Mouse (Mus musculus) C2C12 (cell line): ENCODE data around the gene Scarb1.

Experiments
- CTCF ChIP-seq: IDR thresholded peaks from one replicate; pipeline ENCODE4 v1.5.1; 2011; ENCODE audit not compliant: control insufficient read depth, insufficient read depth, insufficient read length
- MYOD1 ChIP-seq: IDR thresholded peaks from one replicate; pipeline ENCODE4 v1.6.1; 2011; ENCODE audit warnings: low read depth; ENCODE audit not compliant: control insufficient read depth, insufficient read length
- MYOG ChIP-seq: IDR thresholded peaks from one replicate; pipeline ENCODE4 v1.6.1; 2011; ENCODE audit not compliant: control insufficient read depth, insufficient read length; ENCODE audit errors: extremely low read depth
- USF1 ChIP-seq: IDR thresholded peaks from one replicate; pipeline ENCODE4 v1.6.1; 2011; ENCODE audit warnings: low read depth, mild to moderate bottlenecking, control low read depth, moderate library complexity

DNA sequence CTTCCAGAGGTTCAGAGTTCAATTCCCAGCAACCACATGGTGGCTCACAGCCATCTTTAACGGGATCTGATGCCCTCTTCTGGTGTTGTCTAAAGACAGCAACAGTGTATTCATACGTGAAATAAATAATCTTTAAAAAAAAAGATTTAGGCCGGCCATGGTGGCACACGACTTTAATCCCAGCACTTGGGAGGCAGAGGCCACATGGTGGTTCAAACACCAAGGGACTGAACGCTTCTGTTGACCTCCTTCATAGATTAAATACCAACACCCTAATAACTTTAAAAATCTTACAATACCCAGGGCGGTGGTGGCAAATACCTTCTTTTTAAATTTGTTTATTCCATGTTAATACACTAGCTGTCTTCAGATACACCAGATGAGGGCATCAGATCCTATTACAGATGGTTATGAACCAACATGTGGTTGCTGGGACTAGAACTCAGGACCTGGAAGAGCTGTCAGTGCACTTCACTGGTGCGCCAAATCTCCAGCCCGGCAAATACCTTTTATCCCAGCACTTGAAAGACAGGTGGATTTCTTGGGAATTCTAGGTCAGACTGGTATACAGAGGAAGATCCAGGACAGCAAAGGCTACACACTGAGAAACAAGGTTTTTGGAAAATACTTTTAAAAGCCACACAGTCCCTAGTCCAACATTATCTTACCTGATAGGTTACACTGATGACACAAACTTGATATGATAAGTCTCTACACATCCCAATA lies 44.5 kb upstream of the Scarb1 start:
- no peak for TF ChIP-seq CTCF
- TF ChIP-seq USF1, result no peak
- no peak for TF ChIP-seq MYOD1
- no peak for TF ChIP-seq MYOG
